Mouse (Mus musculus) NIH3T3 (cell line): Measurements from ENCODE around the gene 2010109A12Rik.

Experiments used
- DNase-seq: peaks from one replicate; pipeline ENCODE4 v3.0.0-alpha.2; 2012; ENCODE audit warnings: low read depth

The 2010109A12Rik gene

GRCm38 (mm10) chr5:93229527-93229926 is 23.2 kb downstream of the 2010109A12Rik start:
- no peak for DNase-seq

- DNase-seq: no peak
Observed at GRCm38 (mm10) chr5:93231721-93232120, 25.4 kb downstream of the 2010109A12Rik start.

GRCm38 (mm10) chr5:93232838-93233237 is 26.5 kb downstream of the 2010109A12Rik start:
- DNase-seq: no peak

- no peak for DNase-seq
Observed at GRCm38 (mm10) chr5:93234130-93234529, 27.8 kb downstream of the 2010109A12Rik start.

GRCm38 (mm10) chr5:93234605-93235004 is 28.3 kb downstream of the 2010109A12Rik start:
- no peak for DNase-seq

- DNase-seq: no peak
Observed at GRCm38 (mm10) chr5:93235888-93236287, 29.6 kb downstream of the 2010109A12Rik start.

- no peak for DNase-seq
Observed at GRCm38 (mm10) chr5:93236541-93236940, 30.2 kb downstream of the 2010109A12Rik start.

- DNase-seq: no peak
Observed at GRCm38 (mm10) chr5:93239590-93240544, 33.5 kb downstream of the 2010109A12Rik start.

GRCm38 (mm10) chr5:93245280-93245679 is 39.0 kb downstream of the 2010109A12Rik start:
- no peak for DNase-seq

GRCm38 (mm10) chr5:93249940-93250578 is 43.7 kb downstream of the 2010109A12Rik start:
- DNase-seq: no peak

GRCm38 (mm10) chr5:93251001-93251760 is 44.9 kb downstream of the 2010109A12Rik start:
- no peak for DNase-seq

GRCm38 (mm10) chr5:93255759-93256265 is 49.5 kb downstream of the 2010109A12Rik start:
- DNase-seq: no peak

GRCm38 (mm10) chr5:93256820-93257405 is 50.6 kb downstream of the 2010109A12Rik start:
- peak; percentile 69 for DNase-seq

GRCm38 (mm10) chr5:93259349-93259748 is 53.0 kb downstream of the 2010109A12Rik start:
- DNase-seq: no peak

GRCm38 (mm10) chr5:93260983-93261382 is 54.7 kb downstream of the 2010109A12Rik start:
- peak; percentile 46 for DNase-seq

- DNase-seq: no peak
Observed at GRCm38 (mm10) chr5:93262751-93263150, 56.4 kb downstream of the 2010109A12Rik start.
